Mouse (Mus musculus): ENCODE measurements around the gene Sema3f. TPM values are rescaled to one million over a fixed set of nuclear protein-coding genes. Genes with fewer than 3 reads are reported as not detected.

Sema3f gene
- polyA plus RNA-seq, 1 experiment, result 9.9 TPM

DNA sequence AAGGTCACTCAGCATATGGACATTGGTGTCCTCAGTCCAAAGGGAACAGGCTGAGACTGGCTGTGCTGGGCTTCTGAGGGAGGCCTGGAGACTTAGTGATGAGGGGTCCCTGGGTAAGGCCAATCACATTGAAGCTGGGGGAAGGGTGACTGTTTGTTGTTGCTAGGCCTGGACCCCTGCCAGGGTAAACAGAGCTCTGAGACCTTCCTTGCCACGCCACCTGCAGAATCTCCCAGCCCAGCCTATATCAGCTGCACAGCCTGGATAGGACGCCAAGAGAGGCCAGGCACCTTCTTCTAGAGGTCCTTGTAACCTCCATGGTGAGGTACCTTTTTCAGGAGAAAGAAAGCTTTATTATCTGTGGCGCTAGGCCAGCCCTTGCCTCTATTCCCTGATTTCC is 41.4 kb downstream of the Sema3f start:
- TF ChIP-seq POLR2A (IDR thresholded peaks at IDR 0.05; ENCODE audit: control insufficient read depth, low read depth, low read length) (no peak), CTCF (IDR thresholded peaks at IDR 0.05; ENCODE audit: control insufficient read depth, insufficient read depth, insufficient replicate concordance, low read depth, low read length) (no peak)
- Histone ChIP-seq H3K4me1 (ENCODE audit: control insufficient read depth, insufficient read depth, low read length) (peaks cover 3% of the 10 kb centered on the region; the same call in 1 of the 2 replicates), H3K27ac (ENCODE audit: control insufficient read depth, insufficient read depth, low read depth, low read length) (no peak overlapping the region), H3K36me3 (ENCODE audit: control insufficient read depth, insufficient read depth, low read length) (no peaks in the 10 kb centered on the region), H3K4me3 (ENCODE audit: control insufficient read depth, low read depth, low read length) (no peak overlapping the region), H3K27me3 (ENCODE audit: control insufficient read depth, insufficient read depth, low read length) (no peaks in the 10 kb centered on the region; the same call in 1 of the 2 replicates)

DNA sequence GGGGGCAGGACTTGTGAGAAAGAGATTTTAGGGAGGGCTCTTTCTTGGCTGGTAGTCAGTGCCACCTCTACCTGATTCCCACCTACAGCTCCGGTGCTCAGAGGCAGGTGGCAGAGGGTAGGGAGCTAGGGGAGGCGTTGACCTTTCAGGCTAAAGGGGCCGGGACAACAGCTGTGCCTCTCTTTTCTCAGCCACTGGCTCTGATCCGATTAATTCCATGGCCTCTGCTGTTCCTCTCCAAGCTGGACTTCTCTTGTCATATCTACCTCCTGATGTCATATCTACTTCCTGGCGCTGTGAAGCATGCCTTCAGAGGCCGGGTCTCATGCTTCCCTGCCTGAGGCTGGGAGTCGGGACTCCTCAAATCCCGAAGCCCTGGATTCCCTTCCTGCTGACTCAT is 42.3 kb downstream of the Sema3f start:
- no peaks in the 10 kb centered on the region; the same call in 1 of the 2 replicates for H3K27me3 ChIP-seq (ENCODE audit: control insufficient read depth, insufficient read depth, low read length)
- H3K4me3 ChIP-seq (ENCODE audit: control insufficient read depth, low read depth, low read length), result no peak overlapping the region
- H3K4me1 ChIP-seq (ENCODE audit: control insufficient read depth, insufficient read depth, low read length), result peaks cover 3% of the 10 kb centered on the region; the same call in 1 of the 2 replicates
- H3K27ac ChIP-seq (ENCODE audit: control insufficient read depth, insufficient read depth, low read depth, low read length), result no peak overlapping the region
- no peak for TF ChIP-seq CTCF (IDR thresholded peaks at IDR 0.05; ENCODE audit: control insufficient read depth, insufficient read depth, insufficient replicate concordance, low read depth, low read length)
- TF ChIP-seq POLR2A (IDR thresholded peaks at IDR 0.05; ENCODE audit: control insufficient read depth, low read depth, low read length), result no peak
- no peaks in the 10 kb centered on the region for H3K36me3 ChIP-seq (ENCODE audit: control insufficient read depth, insufficient read depth, low read length)

DNA sequence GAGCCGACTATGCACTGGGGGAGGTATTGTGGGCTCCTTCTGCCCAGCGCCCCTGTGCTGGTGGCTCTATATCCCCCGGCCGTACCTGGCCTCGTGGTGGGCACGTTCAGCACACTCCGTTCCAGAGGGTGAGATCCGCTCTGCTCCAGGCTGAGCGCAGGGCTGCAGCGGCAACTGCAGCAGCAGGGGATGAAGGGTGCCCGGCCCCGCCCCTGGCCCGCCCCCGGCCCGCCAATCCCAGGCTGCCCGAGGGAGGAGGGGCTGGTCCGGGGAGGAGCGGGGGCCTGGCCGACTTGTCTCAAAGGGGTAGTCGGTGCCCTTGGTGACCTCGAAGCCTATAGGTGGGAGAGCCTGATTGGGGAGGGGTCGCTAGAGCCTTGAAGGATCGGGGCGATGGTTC is 43.1 kb downstream of the Sema3f start:
- Histone ChIP-seq H3K27ac (ENCODE audit: control insufficient read depth, insufficient read depth, low read depth, low read length) (no peak overlapping the region), H3K27me3 (ENCODE audit: control insufficient read depth, insufficient read depth, low read length) (no peaks in the 10 kb centered on the region; the same call in 1 of the 2 replicates)

DNA sequence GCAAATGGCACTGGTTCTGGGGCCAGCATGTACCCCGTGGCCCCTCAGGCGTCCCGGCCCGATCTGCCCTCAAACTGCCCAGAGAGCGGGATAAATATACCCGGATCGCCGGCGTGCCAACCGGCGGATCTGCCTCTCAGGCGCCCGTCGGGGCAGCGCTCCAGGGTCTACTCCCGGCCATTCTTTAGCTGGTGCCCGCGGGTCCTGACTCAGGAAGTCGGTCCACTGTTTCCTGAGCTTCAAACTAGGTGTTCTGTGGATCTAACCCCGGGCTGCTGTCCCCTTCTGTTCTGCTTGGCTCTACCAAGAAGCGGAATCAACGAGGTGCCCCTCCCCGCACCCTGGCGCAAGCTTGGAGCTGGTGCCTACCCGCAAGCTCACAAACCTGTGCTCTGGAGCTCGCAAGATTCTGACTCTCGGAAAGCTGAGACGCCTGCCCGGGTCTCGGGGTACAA is 43.5 kb downstream of the Sema3f start:
- no peak overlapping the region for H3K27ac ChIP-seq (ENCODE audit: control insufficient read depth, insufficient read depth, low read depth, low read length)
- no peaks in the 10 kb centered on the region; the same call in 1 of the 2 replicates for H3K27me3 ChIP-seq (ENCODE audit: control insufficient read depth, insufficient read depth, low read length)
- H3K4me3 ChIP-seq (ENCODE audit: control insufficient read depth, low read depth, low read length), result no peak overlapping the region
- TF ChIP-seq CTCF (IDR thresholded peaks at IDR 0.05; ENCODE audit: control insufficient read depth, insufficient read depth, insufficient replicate concordance, low read depth, low read length), result no peak
- TF ChIP-seq POLR2A (IDR thresholded peaks at IDR 0.05; ENCODE audit: control insufficient read depth, low read depth, low read length), result no peak
- H3K4me1 ChIP-seq (ENCODE audit: control insufficient read depth, insufficient read depth, low read length), result peaks cover 3% of the 10 kb centered on the region; the same call in 1 of the 2 replicates
- H3K36me3 ChIP-seq (ENCODE audit: control insufficient read depth, insufficient read depth, low read length), result no peaks in the 10 kb centered on the region

More for the DNA sequence above, 43.1 kb downstream of the Sema3f start:
- Histone ChIP-seq H3K4me3 (ENCODE audit: control insufficient read depth, low read depth, low read length) (no peak overlapping the region), H3K4me1 (ENCODE audit: control insufficient read depth, insufficient read depth, low read length) (peaks cover 3% of the 10 kb centered on the region; the same call in 1 of the 2 replicates), H3K36me3 (ENCODE audit: control insufficient read depth, insufficient read depth, low read length) (no peaks in the 10 kb centered on the region)
- TF ChIP-seq POLR2A (IDR thresholded peaks at IDR 0.05; ENCODE audit: control insufficient read depth, low read depth, low read length) (no peak), CTCF (IDR thresholded peaks at IDR 0.05; ENCODE audit: control insufficient read depth, insufficient read depth, insufficient replicate concordance, low read depth, low read length) (no peak)

DNA sequence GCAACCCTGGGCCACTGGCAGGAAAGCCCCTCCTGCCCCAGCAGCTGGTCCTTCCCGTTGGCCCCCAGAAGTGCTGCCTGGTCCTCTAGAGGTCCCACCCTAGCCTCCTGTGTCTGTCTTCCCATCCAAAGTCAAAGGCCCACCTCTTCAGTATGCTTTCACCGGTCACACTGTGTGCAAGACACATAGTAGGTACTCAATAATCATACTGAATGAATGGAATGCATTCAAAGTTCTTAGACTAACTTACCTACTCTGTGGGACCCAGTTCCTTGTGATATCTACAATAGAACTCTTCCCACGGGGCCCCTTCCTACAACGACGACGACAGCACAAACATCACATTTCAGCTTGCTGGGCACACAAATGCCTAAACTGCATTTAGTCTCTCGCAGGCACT is 45.0 kb downstream of the Sema3f start:
- Histone ChIP-seq H3K4me3 (ENCODE audit: control insufficient read depth, low read depth, low read length) (no peak overlapping the region), H3K27me3 (ENCODE audit: control insufficient read depth, insufficient read depth, low read length) (no peaks in the 10 kb centered on the region; the same call in 1 of the 2 replicates), H3K27ac (ENCODE audit: control insufficient read depth, insufficient read depth, low read depth, low read length) (no peak overlapping the region), H3K4me1 (ENCODE audit: control insufficient read depth, insufficient read depth, low read length) (peaks cover 3% of the 10 kb centered on the region; the same call in 1 of the 2 replicates), H3K36me3 (ENCODE audit: control insufficient read depth, insufficient read depth, low read length) (no peaks in the 10 kb centered on the region)
- no peak for TF ChIP-seq POLR2A (IDR thresholded peaks at IDR 0.05; ENCODE audit: control insufficient read depth, low read depth, low read length)
- TF ChIP-seq CTCF (IDR thresholded peaks at IDR 0.05; ENCODE audit: control insufficient read depth, insufficient read depth, insufficient replicate concordance, low read depth, low read length), result no peak

DNA sequence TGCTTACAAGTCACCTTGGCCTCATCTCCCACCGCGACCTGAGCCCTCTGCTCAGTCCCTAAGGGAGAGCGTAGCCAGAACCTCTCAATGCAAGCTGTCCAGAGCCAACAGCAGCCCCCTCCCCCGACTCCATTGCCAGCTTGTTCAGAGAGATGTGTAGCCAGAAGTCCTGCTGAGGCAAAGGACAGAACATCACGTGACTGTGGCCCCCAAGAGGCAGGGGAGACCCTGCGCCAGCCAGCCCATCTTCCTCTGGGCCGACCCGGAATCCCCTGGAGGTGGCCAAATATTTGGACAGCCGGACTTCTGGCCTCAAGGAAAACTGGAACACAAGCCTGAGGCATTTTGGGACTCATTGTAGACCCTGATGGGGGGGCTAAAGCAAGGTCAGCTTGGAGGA is 46.8 kb downstream of the Sema3f start:
- Histone ChIP-seq H3K27me3 (ENCODE audit: control insufficient read depth, insufficient read depth, low read length) (no peaks in the 10 kb centered on the region; the same call in 1 of the 2 replicates), H3K4me1 (ENCODE audit: control insufficient read depth, insufficient read depth, low read length) (peaks cover 3% of the 10 kb centered on the region; the same call in 1 of the 2 replicates), H3K27ac (ENCODE audit: control insufficient read depth, insufficient read depth, low read depth, low read length) (no peak overlapping the region), H3K36me3 (ENCODE audit: control insufficient read depth, insufficient read depth, low read length) (no peaks in the 10 kb centered on the region), H3K4me3 (ENCODE audit: control insufficient read depth, low read depth, low read length) (no peak overlapping the region)
- TF ChIP-seq POLR2A (IDR thresholded peaks at IDR 0.05; ENCODE audit: control insufficient read depth, low read depth, low read length) (0 out of 2 replicates have a peak, but pooled peaks have one; percentile 13), CTCF (IDR thresholded peaks at IDR 0.05; ENCODE audit: control insufficient read depth, insufficient read depth, insufficient replicate concordance, low read depth, low read length) (no peak)

DNA sequence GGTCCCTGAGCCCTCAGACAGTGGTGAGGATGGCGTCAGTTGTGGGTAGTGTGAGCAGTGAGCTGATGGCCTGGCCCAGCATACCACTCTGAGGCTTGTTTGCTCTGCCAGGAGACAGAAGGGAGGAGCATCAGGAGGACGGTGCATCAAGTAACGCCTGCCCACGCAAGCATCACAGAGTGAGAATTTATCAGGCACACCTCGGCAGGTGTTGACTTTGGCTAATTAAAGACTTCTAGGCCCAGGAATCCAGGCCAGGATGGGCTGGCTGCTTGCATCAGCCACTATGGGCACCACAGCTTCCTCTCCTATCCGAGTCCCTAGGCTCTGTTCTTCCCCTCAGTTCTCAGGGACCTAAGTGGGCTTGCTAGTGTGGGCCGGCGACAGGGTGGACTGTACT is 47.9 kb downstream of the Sema3f start:
- TF ChIP-seq CTCF (IDR thresholded peaks at IDR 0.05; ENCODE audit: control insufficient read depth, insufficient read depth, insufficient replicate concordance, low read depth, low read length) (no peak), POLR2A (IDR thresholded peaks at IDR 0.05; ENCODE audit: control insufficient read depth, low read depth, low read length) (no peak)
- Histone ChIP-seq H3K4me3 (ENCODE audit: control insufficient read depth, low read depth, low read length) (no peak overlapping the region), H3K27ac (ENCODE audit: control insufficient read depth, insufficient read depth, low read depth, low read length) (no peak overlapping the region), H3K36me3 (ENCODE audit: control insufficient read depth, insufficient read depth, low read length) (no peaks in the 10 kb centered on the region), H3K4me1 (ENCODE audit: control insufficient read depth, insufficient read depth, low read length) (peaks cover 3% of the 10 kb centered on the region; the same call in 1 of the 2 replicates), H3K27me3 (ENCODE audit: control insufficient read depth, insufficient read depth, low read length) (no peaks in the 10 kb centered on the region; the same call in 1 of the 2 replicates)
